Mouse (Mus musculus) small intestine, adult 2 months (tissue): Measurements from ENCODE around the gene Plekhb2. TPM values are rescaled to one million over a fixed set of nuclear protein-coding genes. Genes with fewer than 3 reads are reported as not detected.
A peak's percentile ranks its signal among the peaks of the same experiment; 100 is the strongest.

Experiments used
- H3K27ac ChIP-seq: fragments of 200-500 bp; 2 replicates; pipeline ENCODE4 v1.5.1; 2012; ENCODE audit warnings: low read depth, low read length, control low read depth, inconsistent platforms; ENCODE audit not compliant: insufficient read depth
- H3K27me3 ChIP-seq: fragments of 200-500 bp; 2 replicates; pipeline ENCODE4 v1.6.1; 2012; ENCODE audit warnings: mild to moderate bottlenecking, moderate library complexity, low read length, inconsistent platforms; ENCODE audit not compliant: control insufficient read depth, insufficient read depth
- H3K36me3 ChIP-seq: fragments of 200-500 bp; 2 replicates; pipeline ENCODE4 v1.6.1; 2012; ENCODE audit warnings: mild to moderate bottlenecking, low read length, control low read depth, inconsistent platforms; ENCODE audit not compliant: control insufficient read depth, insufficient read depth
- H3K4me1 ChIP-seq: fragments of 200-500 bp; 2 replicates; pipeline ENCODE4 v1.6.1; 2012; ENCODE audit warnings: low read length, inconsistent platforms, mixed read lengths; ENCODE audit not compliant: control insufficient read depth, insufficient read depth, insufficient read length
- H3K4me3 ChIP-seq: fragments of 200-500 bp; 2 replicates; pipeline ENCODE4 v1.5.1; 2012; ENCODE audit warnings: low read depth, mild to moderate bottlenecking, control low read depth, inconsistent platforms, low read length, moderate library complexity
- CTCF ChIP-seq: fragments of 200-500 bp; IDR thresholded peaks from 2 replicates; pipeline ENCODE4 v1.5.1; 2012; ENCODE audit warnings: low read depth, mild to moderate bottlenecking, control low read depth, inconsistent platforms, low read length, moderate library complexity, mixed read lengths; ENCODE audit not compliant: insufficient replicate concordance, insufficient read length; ENCODE audit errors: extremely low read depth
- POLR2A ChIP-seq: fragments of 200-500 bp; IDR thresholded peaks from 2 replicates; pipeline ENCODE4 v1.6.1; 2012; ENCODE audit warnings: low read depth, mild to moderate bottlenecking, control low read depth, inconsistent platforms, low read length, moderate library complexity
- WGBS: fragments of 180-500 bp; shearing (Covaris S2); methylation state at CpG from one replicate; pipeline ENCODE4 v1.1.7; 2018; 5-methylcytosine and 5-hydroxymethylcytosine counted together
- polyA plus RNA-seq: library from polyadenylated mRNA; depleted of rRNA; stranded (reverse); fragments of >200 nt; gene quantifications from 2 replicates; pipeline ENCODE4 v1.2.3, GENCODE M21; 2012

The Plekhb2 gene
- polyA plus RNA-seq, 1 experiment, result 196 TPM

GRCm38 (mm10) chr1:34883776-34884175 lies 34.0 kb downstream of the Plekhb2 start:
- H3K27me3 ChIP-seq, result no peaks in the 10 kb centered on the region
- no peak for TF ChIP-seq POLR2A
- no peak for TF ChIP-seq CTCF
- H3K27ac ChIP-seq, result no peak overlapping the region
- H3K4me3 ChIP-seq, result no peak overlapping the region
- peaks cover 7% of the 10 kb centered on the region for H3K36me3 ChIP-seq
- H3K4me1 ChIP-seq, result no peaks in the 10 kb centered on the region

- Histone ChIP-seq H3K4me3 (no peak overlapping the region), H3K36me3 (no peaks in the 10 kb centered on the region), H3K4me1 (no peaks in the 10 kb centered on the region), H3K27me3 (no peaks in the 10 kb centered on the region), H3K27ac (no peak overlapping the region)
- TF ChIP-seq POLR2A (no peak), CTCF (peak; percentile 53; the same call in 1 of the 2 replicates)
- WGBS, result 51% methylated on average over 14 of the region's 14 CpGs
Observed at GRCm38 (mm10) chr1:34891559-34892289, 41.9 kb downstream of the Plekhb2 start.

- WGBS, result 57% methylated on average over 3 of the region's 3 CpGs
- no peaks in the 10 kb centered on the region for H3K36me3 ChIP-seq
- H3K4me1 ChIP-seq, result no peaks in the 10 kb centered on the region
- TF ChIP-seq POLR2A, result no peak
- no peak for TF ChIP-seq CTCF
- H3K4me3 ChIP-seq, result no peak overlapping the region
- H3K27me3 ChIP-seq, result no peaks in the 10 kb centered on the region
- no peak overlapping the region for H3K27ac ChIP-seq
Observed at GRCm38 (mm10) chr1:34892466-34892865, 42.7 kb downstream of the Plekhb2 start.

- Histone ChIP-seq H3K27ac (no peak overlapping the region), H3K27me3 (no peaks in the 10 kb centered on the region), H3K4me3 (no peak overlapping the region), H3K36me3 (no peaks in the 10 kb centered on the region), H3K4me1 (no peaks in the 10 kb centered on the region)
- WGBS, result 81% methylated on average over 4 of the region's 4 CpGs
- TF ChIP-seq CTCF (no peak), POLR2A (no peak)
Observed at GRCm38 (mm10) chr1:34893331-34893730, 43.6 kb downstream of the Plekhb2 start.

- no peaks in the 10 kb centered on the region for H3K27me3 ChIP-seq
- no peaks in the 10 kb centered on the region for H3K4me1 ChIP-seq
- WGBS, result 63% methylated on average over 6 of the region's 6 CpGs
- no peaks in the 10 kb centered on the region for H3K36me3 ChIP-seq
- no peak for TF ChIP-seq POLR2A
- TF ChIP-seq CTCF, result no peak
- H3K27ac ChIP-seq, result no peak overlapping the region
- no peak overlapping the region for H3K4me3 ChIP-seq
Observed at GRCm38 (mm10) chr1:34893831-34894230, 44.1 kb downstream of the Plekhb2 start.

- Histone ChIP-seq H3K36me3 (no peaks in the 10 kb centered on the region), H3K4me1 (no peaks in the 10 kb centered on the region), H3K27ac (no peak overlapping the region), H3K4me3 (no peak overlapping the region), H3K27me3 (no peaks in the 10 kb centered on the region)
- WGBS, result 75% methylated on average over 5 of the region's 5 CpGs
- TF ChIP-seq POLR2A, result no peak
- TF ChIP-seq CTCF, result no peak
Observed at GRCm38 (mm10) chr1:34896102-34896501, 46.3 kb downstream of the Plekhb2 start.

GRCm38 (mm10) chr1:34896898-34897297 lies 47.1 kb downstream of the Plekhb2 start:
- TF ChIP-seq CTCF, result peak; percentile 79; the same call in 1 of the 2 replicates
- no peak for TF ChIP-seq POLR2A
- no peak overlapping the region for H3K4me3 ChIP-seq
- 41% methylated on average over 4 of the region's 4 CpGs for WGBS
- H3K36me3 ChIP-seq, result no peaks in the 10 kb centered on the region
- no peaks in the 10 kb centered on the region for H3K4me1 ChIP-seq
- no peaks in the 10 kb centered on the region for H3K27me3 ChIP-seq
- no peak overlapping the region for H3K27ac ChIP-seq
